14 mouse cellular contexts compared by ENCODE assay signal in genomic region chr12:81273333-81273732, GRCm38 (mm10). TPM values are rescaled to one million over a fixed set of nuclear protein-coding genes. Genes with fewer than 3 reads are reported as not detected.
DNase-seq lines count a peak whose midpoint lies in the region; ATAC-seq and TF ChIP-seq lines count a peak whose summit lies in the region.
"Had no signal": no experiment of that assay in that cellular context is flagged by ENCODE, and none has a peak within 500 bp of the region (broad histone marks: within the 10 kb centered on the region; RNA-seq: fewer than 3 reads in every experiment).

No protein-coding gene starts in this region.

- ATAC-seq in forebrain, embryonic 11.5 days (replicated peaks; ENCODE audit: low FRiP score): no peak
- ATAC-seq in hindbrain, embryonic 14.5 days (ENCODE audit: low FRiP score): no peak
- ATAC-seq in midbrain, postnatal 0 days (ENCODE audit: low FRiP score): no peak

- no peak overlapping the region for H3K4me3 ChIP-seq in forebrain, embryonic 10.5 days
- H3K4me3 ChIP-seq in forebrain, embryonic 11.5 days (ENCODE audit: low read depth, low read length): no peak overlapping the region
- H3K4me3 ChIP-seq in hindbrain, embryonic 14.5 days (replicated peaks; ENCODE audit: low read length): no peak overlapping the region
- H3K4me3 ChIP-seq in midbrain, postnatal 0 days (ENCODE audit: low read depth, low read length): no peak overlapping the region

- H3K9ac ChIP-seq in forebrain, embryonic 11.5 days (ENCODE audit: low read length): no peak overlapping the region
- no peak overlapping the region for H3K9ac ChIP-seq in hindbrain, embryonic 14.5 days
- no peak overlapping the region for H3K9ac ChIP-seq in midbrain, postnatal 0 days (replicated peaks; ENCODE audit: low read length, poor library complexity, severe bottlenecking)
- H3K9ac ChIP-seq: liver, embryonic 14.5 days had no signal

- no peak for TF ChIP-seq CTCF in midbrain, postnatal 0 days (IDR thresholded peaks at IDR 0.05)

- no peak overlapping the region for H3K4me2 ChIP-seq in forebrain, embryonic 11.5 days (ENCODE audit: low read depth, low read length, severe bottlenecking)
- H3K4me2 ChIP-seq in hindbrain, embryonic 14.5 days (replicated peaks): no peak overlapping the region
- no peak overlapping the region for H3K4me2 ChIP-seq in midbrain, postnatal 0 days (ENCODE audit: low read depth, low read length, poor library complexity, severe bottlenecking)

- no peaks in the 10 kb centered on the region for H3K27me3 ChIP-seq in forebrain, embryonic 10.5 days (ENCODE audit: poor library complexity, severe bottlenecking)
- H3K27me3 ChIP-seq in forebrain, embryonic 11.5 days (ENCODE audit: control insufficient read depth, insufficient read depth, low read length): no peaks in the 10 kb centered on the region
- H3K27me3 ChIP-seq in hindbrain, embryonic 14.5 days (ENCODE audit: control insufficient read depth, insufficient read depth, low read length): no peaks in the 10 kb centered on the region
- no peaks in the 10 kb centered on the region for H3K27me3 ChIP-seq in midbrain, postnatal 0 days (ENCODE audit: insufficient read depth, low read length)

- H3K4me1 ChIP-seq in forebrain, embryonic 10.5 days: peaks cover 16% of the 10 kb centered on the region
- H3K4me1 ChIP-seq in forebrain, embryonic 11.5 days (replicated peaks; ENCODE audit: control insufficient read depth, insufficient read depth, low read length): peaks cover 4% of the 10 kb centered on the region; the same call in 1 of the 2 replicates
- peaks cover 15% of the 10 kb centered on the region; the same call in 1 of the 2 replicates for H3K4me1 ChIP-seq in hindbrain, embryonic 14.5 days (replicated peaks; ENCODE audit: control insufficient read depth, insufficient read depth, low read length)
- no peaks in the 10 kb centered on the region; the same call in 1 of the 2 replicates for H3K4me1 ChIP-seq in midbrain, postnatal 0 days (ENCODE audit: insufficient read depth, low read length)

- H3K36me3 ChIP-seq in forebrain, embryonic 10.5 days (replicated peaks): no peaks in the 10 kb centered on the region
- no peaks in the 10 kb centered on the region for H3K36me3 ChIP-seq in forebrain, embryonic 11.5 days (ENCODE audit: control insufficient read depth, insufficient read depth, low read length)
- no peaks in the 10 kb centered on the region for H3K36me3 ChIP-seq in hindbrain, embryonic 14.5 days (replicated peaks; ENCODE audit: control insufficient read depth, insufficient read depth)
- H3K36me3 ChIP-seq in midbrain, postnatal 0 days (ENCODE audit: insufficient read depth, low read length): no peaks in the 10 kb centered on the region

- 34% methylated on average over 3 of the region's 3 CpGs for WGBS in forebrain, embryonic 10.5 days
- WGBS in forebrain, embryonic 11.5 days: 28% methylated on average over 3 of the region's 3 CpGs
- 22% methylated on average over 3 of the region's 3 CpGs for WGBS in hindbrain, embryonic 14.5 days
- WGBS in midbrain, postnatal 0 days: 11% methylated on average over 3 of the region's 3 CpGs

- 0 out of 2 replicates have a peak overlapping the region, but pooled peaks have one; percentile 1 for H3K27ac ChIP-seq in forebrain, embryonic 10.5 days
- H3K27ac ChIP-seq in forebrain, embryonic 11.5 days (ENCODE audit: low read depth, low read length): no peak overlapping the region
- H3K27ac ChIP-seq in hindbrain, embryonic 14.5 days: no peak overlapping the region
- H3K27ac ChIP-seq in midbrain, postnatal 0 days (ENCODE audit: low read depth, low read length): peak overlapping the region; percentile 72
- H3K27ac ChIP-seq: liver, embryonic 14.5 days had no signal

- no peaks in the 10 kb centered on the region for H3K9me3 ChIP-seq in forebrain, embryonic 10.5 days
- no peaks in the 10 kb centered on the region for H3K9me3 ChIP-seq in forebrain, embryonic 11.5 days (ENCODE audit: control insufficient read depth, low read length)
- no peaks in the 10 kb centered on the region for H3K9me3 ChIP-seq in hindbrain, embryonic 14.5 days (ENCODE audit: control insufficient read depth, low read length)
- H3K9me3 ChIP-seq in midbrain, postnatal 0 days (ENCODE audit: low read length): no peaks in the 10 kb centered on the region

- DNase-seq in forebrain, embryonic 10.5 days (ENCODE audit: extremely low spot score, low spot score): peak; percentile 32
- no peak for DNase-seq in forebrain, embryonic 11.5 days (ENCODE audit: low spot score)
- peak; percentile 23 for DNase-seq in embryo, embryonic 11 days
- peak; percentile 45 for DNase-seq in hindbrain, embryonic 14.5 days (ENCODE audit: low spot score)
- peak; percentile 69 for DNase-seq in midbrain, postnatal 0 days (ENCODE audit: low spot score)
- no peak for DNase-seq in thymus, postnatal 10 days (ENCODE audit: low spot score in 2 of 2)
- no peak for DNase-seq in heart, adult 8-10 months (ENCODE audit: low spot score)
- no peak for DNase-seq in MN1 (ENCODE audit: low spot score)
- DNase-seq: adrenal gland, postnatal 36 days; cerebellum, adult 11 months; kidney, adult 18-20 months; lung, postnatal 4 days; thymus, adult 18-20 months had no signal

RNA-seq across cellular contexts. Expression of gene Slc8a3, which starts 59.6 kb away (rescaled TPM):
- polyA plus RNA-seq in forebrain, embryonic 10.5 days (2016; fragmentation: Nextera tagmentation; extraction: Ambion mirVana): 0.67 and 0.90 TPM in 2 replicates
- polyA plus RNA-seq in forebrain, embryonic 11.5 days (2014; fragmentation: Nextera tagmentation; extraction: Ambion mirVana): 0.72 and 1.3 TPM in 2 replicates
- 12.1 and 13.9 TPM in 2 replicates for polyA plus RNA-seq in hindbrain, embryonic 14.5 days (2014; fragmentation: Nextera tagmentation; extraction: Ambion mirVana)
- 52.3 and 61.4 TPM in 2 replicates for total RNA-seq in midbrain, postnatal 0 days (2014; rRNA removed)
- 11.4 and 13.4 TPM in 2 replicates for polyA plus RNA-seq in midbrain, postnatal 0 days (2015; fragmentation: Nextera tagmentation; extraction: Ambion mirVana)
- total RNA-seq in heart, adult 8-10 months (2022): under 1 TPM; 0.16 to 0.20 (median 0.16) TPM

Comparison
In these comparisons a context has a peak if more than half of its experiments do, and no peak if none do; other contexts are left out.
1. DNase-seq: peak in forebrain, embryonic 10.5 days (single experiment), embryo, embryonic 11 days (single experiment), hindbrain, embryonic 14.5 days (single experiment) and midbrain, postnatal 0 days (single experiment); none in forebrain, embryonic 11.5 days (single experiment), thymus, postnatal 10 days (0 of 2), heart, adult 8-10 months (single experiment) and MN1 (single experiment).
2. H3K27ac ChIP-seq: peak in forebrain, embryonic 10.5 days (single experiment) and midbrain, postnatal 0 days (single experiment); none in forebrain, embryonic 11.5 days (single experiment) and hindbrain, embryonic 14.5 days (single experiment).